Mouse (Mus musculus): ENCODE results near the gene Kmt5b. TPM values are rescaled to one million over a fixed set of nuclear protein-coding genes. Genes with fewer than 3 reads are reported as not detected.
A peak's percentile ranks its signal among the peaks of the same experiment; 100 is the strongest.

Gene Kmt5b
- polyA plus RNA-seq, 1 experiment from 2014 or later, result 34.3 TPM

DNA sequence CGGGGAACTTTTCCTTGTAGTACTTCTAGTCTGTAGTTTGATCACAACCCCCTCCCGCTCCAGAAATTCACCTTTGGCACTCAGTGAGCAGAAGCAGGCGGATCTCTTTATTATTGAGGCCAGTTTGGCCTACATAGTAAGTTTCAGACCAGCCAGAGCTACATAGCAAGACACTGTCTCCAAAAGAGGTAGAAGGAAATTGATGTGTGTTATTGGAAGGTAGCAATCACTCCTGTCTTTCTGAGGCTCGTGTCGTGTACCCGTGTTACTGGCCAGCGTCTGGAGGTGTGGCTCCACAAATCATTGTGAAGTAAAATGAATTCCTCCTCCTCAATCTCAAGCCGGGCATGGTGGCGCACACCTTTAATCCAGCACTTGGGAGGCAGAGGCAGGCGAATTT lies 85.9 kb downstream of the Kmt5b start:
- H3K27me3 ChIP-seq (ENCODE audit: insufficient read depth, low read length), result no peaks in the 10 kb centered on the region

DNA sequence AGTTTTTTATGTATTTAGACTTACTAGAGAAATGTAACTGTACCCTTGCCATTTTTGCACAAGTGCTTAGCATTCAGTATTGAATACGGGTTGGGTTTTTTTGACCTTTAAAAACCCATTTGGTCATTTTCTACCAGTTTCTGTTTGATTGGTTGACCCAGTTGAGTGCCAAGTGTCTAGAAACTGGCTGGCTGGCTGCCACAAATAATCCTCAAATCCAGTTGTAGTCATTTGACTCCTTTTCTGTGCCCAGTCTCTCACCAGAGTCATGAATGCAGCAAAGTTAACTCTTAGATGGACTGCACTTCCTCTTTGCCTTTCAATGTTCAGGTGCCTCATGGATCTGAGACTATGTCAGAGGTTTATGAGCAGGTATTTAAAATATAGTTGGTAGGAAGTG lies 86.7 kb downstream of the Kmt5b start:
- peak overlapping the region; percentile 84 for H3K4me2 ChIP-seq
- no peaks in the 10 kb centered on the region for H3K27me3 ChIP-seq (ENCODE audit: insufficient read depth, low read length)
- no peak overlapping the region for H3K27ac ChIP-seq (ENCODE audit: low read depth)
- 71% methylated on average over 1 of the region's 1 CpGs for WGBS
- ATAC-seq (ENCODE audit: insufficient read depth) (no peak), DNase-seq (peak; percentile 56)
- H3K4me3 ChIP-seq (ENCODE audit: low read depth, low read length), result no peak overlapping the region
- no peaks in the 10 kb centered on the region for H3K9me3 ChIP-seq (ENCODE audit: low read depth, low read length)
- no peak overlapping the region for H3K9ac ChIP-seq
- no peaks in the 10 kb centered on the region for H3K36me3 ChIP-seq (ENCODE audit: insufficient read depth)
- TF ChIP-seq CTCF (IDR thresholded peaks at IDR 0.05; ENCODE audit: low read depth), result no peak
- H3K4me1 ChIP-seq (ENCODE audit: insufficient read depth), result peaks cover 14% of the 10 kb centered on the region

More for the DNA sequence above, 85.9 kb downstream of the Kmt5b start:
- ATAC-seq (ENCODE audit: insufficient read depth) (no peak), DNase-seq (no peak)
- H3K9me3 ChIP-seq (ENCODE audit: low read depth, low read length), result no peaks in the 10 kb centered on the region
- peak overlapping the region; percentile 90 for H3K4me3 ChIP-seq (ENCODE audit: low read depth, low read length)
- TF ChIP-seq CTCF (IDR thresholded peaks at IDR 0.05; ENCODE audit: low read depth), result no peak
- WGBS, result 88% methylated on average over 10 of the region's 10 CpGs
- peaks cover 14% of the 10 kb centered on the region for H3K4me1 ChIP-seq (ENCODE audit: insufficient read depth)
- no peak overlapping the region for H3K9ac ChIP-seq
- peak overlapping the region; percentile 84 for H3K4me2 ChIP-seq
- H3K36me3 ChIP-seq (ENCODE audit: insufficient read depth), result no peaks in the 10 kb centered on the region
- no peak overlapping the region for H3K27ac ChIP-seq (ENCODE audit: low read depth)

DNA sequence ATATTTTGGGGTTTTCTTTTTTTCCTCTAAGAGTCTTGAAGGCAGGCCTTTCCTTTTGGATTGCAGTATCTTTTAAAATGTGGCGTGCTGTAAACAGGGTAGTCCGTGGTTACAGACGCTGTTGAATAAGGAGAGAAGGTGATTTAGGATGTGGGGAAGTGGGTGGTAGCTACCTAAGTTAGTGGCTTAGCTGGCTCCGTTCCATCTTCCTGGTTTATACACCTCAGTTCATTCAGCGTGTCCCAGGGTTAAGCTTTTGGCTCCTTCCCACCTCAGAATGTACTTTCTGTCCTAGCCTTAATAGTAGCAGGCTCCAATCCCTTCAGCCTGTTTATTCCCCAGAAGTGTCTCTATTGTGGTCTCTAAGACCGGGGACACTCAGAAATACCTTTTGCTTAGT lies 87.9 kb downstream of the Kmt5b start:
- ATAC-seq (ENCODE audit: insufficient read depth) (no peak), DNase-seq (no peak)
- 56% methylated on average over 6 of the region's 6 CpGs for WGBS
- no peaks in the 10 kb centered on the region for H3K36me3 ChIP-seq (ENCODE audit: insufficient read depth)
- TF ChIP-seq CTCF (IDR thresholded peaks at IDR 0.05; ENCODE audit: low read depth), result no peak
- no peaks in the 10 kb centered on the region for H3K9me3 ChIP-seq (ENCODE audit: low read depth, low read length)
- H3K9ac ChIP-seq, result no peak overlapping the region
- H3K27ac ChIP-seq (ENCODE audit: low read depth), result no peak overlapping the region; the same call in 1 of the 2 replicates
- H3K4me3 ChIP-seq (ENCODE audit: low read depth, low read length), result no peak overlapping the region
- H3K27me3 ChIP-seq (ENCODE audit: insufficient read depth, low read length), result no peaks in the 10 kb centered on the region
- peaks cover 14% of the 10 kb centered on the region for H3K4me1 ChIP-seq (ENCODE audit: insufficient read depth)
- H3K4me2 ChIP-seq, result peak overlapping the region; percentile 31; the same call in 1 of the 2 replicates

DNA sequence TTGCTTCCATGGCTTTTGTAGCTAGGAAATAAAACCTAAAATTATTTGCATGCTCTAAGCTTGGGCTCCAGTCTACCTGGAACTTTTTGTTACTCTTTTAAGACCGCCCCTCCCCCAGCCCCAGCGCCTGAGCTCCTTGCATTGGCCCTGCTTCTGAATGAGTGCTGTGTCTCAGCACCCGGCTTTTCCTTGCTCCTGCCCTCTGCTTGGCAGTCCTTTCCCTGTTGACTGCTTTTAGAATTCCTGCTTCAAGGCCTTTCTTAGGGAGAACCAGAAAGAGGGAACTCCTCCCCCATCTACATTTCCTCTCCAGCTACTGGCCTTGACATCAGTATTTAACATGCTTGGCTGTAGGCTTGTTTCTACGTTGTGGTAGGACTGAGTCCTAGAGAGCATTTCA lies 88.4 kb downstream of the Kmt5b start:
- no peak for DNase-seq
- Histone ChIP-seq H3K9ac (no peak overlapping the region), H3K4me3 (ENCODE audit: low read depth, low read length) (no peak overlapping the region)

DNA sequence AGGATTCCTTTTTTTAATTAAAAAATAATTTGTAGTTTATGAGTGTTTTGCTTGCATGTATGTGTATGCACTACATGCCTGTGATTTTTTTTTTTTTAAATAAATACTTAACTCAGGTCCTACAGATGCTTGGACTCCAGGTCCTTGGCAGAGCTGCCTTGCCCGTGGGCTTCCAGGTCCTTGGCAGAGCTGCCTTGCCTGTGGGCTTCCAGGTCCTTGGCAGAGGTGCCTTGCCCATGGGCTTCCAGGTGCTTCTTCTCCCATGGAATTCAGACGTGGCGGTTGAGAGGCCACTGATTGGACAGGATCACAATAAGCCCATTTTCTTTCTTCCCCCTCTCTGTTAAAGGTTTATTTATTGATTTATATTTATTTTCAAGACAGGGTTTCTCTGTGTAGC lies 90.0 kb downstream of the Kmt5b start:
- DNase-seq (no peak), ATAC-seq (ENCODE audit: insufficient read depth) (no peak)
- Histone ChIP-seq H3K4me3 (ENCODE audit: low read depth, low read length) (no peak overlapping the region), H3K4me1 (ENCODE audit: insufficient read depth) (peaks cover 11% of the 10 kb centered on the region), H3K4me2 (no peak overlapping the region), H3K9me3 (ENCODE audit: low read depth, low read length) (no peaks in the 10 kb centered on the region), H3K9ac (no peak overlapping the region), H3K27me3 (ENCODE audit: insufficient read depth, low read length) (no peaks in the 10 kb centered on the region), H3K36me3 (ENCODE audit: insufficient read depth) (0 out of 2 replicates have a peak, but pooled peaks cover 5% of the 10 kb centered on the region), H3K27ac (ENCODE audit: low read depth) (no peak overlapping the region)
- no peak for TF ChIP-seq CTCF (IDR thresholded peaks at IDR 0.05; ENCODE audit: low read depth)
- WGBS, result 72% methylated on average over 3 of the region's 3 CpGs

More for the DNA sequence above, 88.4 kb downstream of the Kmt5b start:
- Histone ChIP-seq H3K27ac (ENCODE audit: low read depth) (no peak overlapping the region), H3K4me2 (peak overlapping the region; percentile 31; the same call in 1 of the 2 replicates), H3K27me3 (ENCODE audit: insufficient read depth, low read length) (no peaks in the 10 kb centered on the region), H3K4me1 (ENCODE audit: insufficient read depth) (peaks cover 14% of the 10 kb centered on the region), H3K36me3 (ENCODE audit: insufficient read depth) (0 out of 2 replicates have a peak, but pooled peaks cover 2% of the 10 kb centered on the region), H3K9me3 (ENCODE audit: low read depth, low read length) (no peaks in the 10 kb centered on the region)
- no peak for ATAC-seq (ENCODE audit: insufficient read depth)
- no peak for TF ChIP-seq CTCF (IDR thresholded peaks at IDR 0.05; ENCODE audit: low read depth)
- WGBS, result 20% methylated on average over 4 of the region's 4 CpGs

DNA sequence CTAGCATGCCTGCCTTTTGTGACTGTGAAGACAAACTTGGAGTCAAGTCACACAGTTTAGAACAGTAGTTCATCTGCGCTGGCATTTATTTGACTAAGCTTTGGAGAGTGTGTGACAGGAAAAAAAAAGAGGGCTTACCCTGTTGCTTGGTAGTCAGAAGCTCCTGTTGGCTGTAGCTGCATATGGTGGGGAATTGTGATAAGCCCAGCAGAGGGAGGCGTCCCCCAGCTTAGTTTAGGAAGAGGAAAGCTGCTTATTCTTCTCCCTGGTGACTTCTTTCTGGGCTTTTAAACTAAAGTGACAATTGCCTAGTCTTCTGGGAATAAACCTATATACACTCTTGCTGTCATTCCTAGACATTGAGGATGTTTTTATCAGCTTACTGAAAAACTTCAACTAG lies 95.5 kb downstream of the Kmt5b start:
- Histone ChIP-seq H3K4me2 (no peak overlapping the region), H3K4me3 (ENCODE audit: low read depth, low read length) (no peak overlapping the region), H3K9me3 (ENCODE audit: low read depth, low read length) (peaks cover 3% of the 10 kb centered on the region; the same call in 1 of the 2 replicates), H3K4me1 (ENCODE audit: insufficient read depth) (no peaks in the 10 kb centered on the region), H3K36me3 (ENCODE audit: insufficient read depth) (peaks cover 21% of the 10 kb centered on the region; the same call in 1 of the 2 replicates), H3K27me3 (ENCODE audit: insufficient read depth, low read length) (no peaks in the 10 kb centered on the region), H3K27ac (ENCODE audit: low read depth) (no peak overlapping the region), H3K9ac (no peak overlapping the region)
- 62% methylated on average over 2 of the region's 2 CpGs for WGBS
- no peak for TF ChIP-seq CTCF (IDR thresholded peaks at IDR 0.05; ENCODE audit: low read depth)
- DNase-seq (no peak), ATAC-seq (ENCODE audit: insufficient read depth) (no peak)

DNA sequence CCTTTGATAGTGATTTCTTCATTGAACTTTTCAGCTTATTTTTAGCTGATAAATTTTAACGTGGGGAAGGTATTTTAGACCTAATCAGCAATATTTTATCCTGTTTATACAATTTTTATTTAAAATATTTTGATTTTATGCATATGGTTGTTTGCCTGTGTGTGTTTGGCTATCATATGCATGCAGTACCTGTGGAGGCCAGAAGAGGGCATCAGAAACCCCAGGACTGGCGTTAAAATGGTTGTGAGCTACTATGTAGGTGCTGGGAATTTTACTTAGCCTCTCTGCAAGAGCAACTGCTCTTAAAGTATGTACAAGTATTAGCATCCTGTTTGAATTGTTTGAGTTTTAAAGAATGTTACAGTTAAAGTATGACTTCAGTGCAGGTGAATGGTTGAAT lies 97.7 kb downstream of the Kmt5b start:
- H3K36me3 ChIP-seq (ENCODE audit: insufficient read depth), result peaks cover 21% of the 10 kb centered on the region; the same call in 1 of the 2 replicates
- H3K27me3 ChIP-seq (ENCODE audit: insufficient read depth, low read length), result no peaks in the 10 kb centered on the region
- H3K4me1 ChIP-seq (ENCODE audit: insufficient read depth), result no peaks in the 10 kb centered on the region
- ATAC-seq (ENCODE audit: insufficient read depth) (no peak), DNase-seq (no peak)
- 81% methylated on average over 2 of the region's 2 CpGs for WGBS
- H3K4me2 ChIP-seq, result no peak overlapping the region
- H3K9ac ChIP-seq, result no peak overlapping the region
- peaks cover 3% of the 10 kb centered on the region; the same call in 1 of the 2 replicates for H3K9me3 ChIP-seq (ENCODE audit: low read depth, low read length)
- peak; percentile 48 for TF ChIP-seq CTCF (IDR thresholded peaks at IDR 0.05; ENCODE audit: low read depth)
- H3K27ac ChIP-seq (ENCODE audit: low read depth), result no peak overlapping the region
- H3K4me3 ChIP-seq (ENCODE audit: low read depth, low read length), result no peak overlapping the region

Other genes with a start within 250 kb of the Kmt5b start
- 71.3 and 74.6 TPM in 2 replicates for gene Ppp6r3, start 191.7 kb upstream of the Kmt5b start, polyA plus RNA-seq (2014; fragmentation: Nextera tagmentation; extraction: Ambion mirVana)
- 9.3 and 11.4 TPM in 2 replicates for gene Lrp5, start 80.9 kb upstream of the Kmt5b start, polyA plus RNA-seq (2014; fragmentation: Nextera tagmentation; extraction: Ambion mirVana)
- gene 1810055G02Rik, start 59.1 kb upstream of the Kmt5b start, polyA plus RNA-seq (2014; fragmentation: Nextera tagmentation; extraction: Ambion mirVana), result 40.3 and 40.9 TPM in 2 replicates
- gene Chka, start 84.4 kb downstream of the Kmt5b start, polyA plus RNA-seq (2014; fragmentation: Nextera tagmentation; extraction: Ambion mirVana), result 54.0 and 63.0 TPM in 2 replicates
- 31.7 and 36.0 TPM in 2 replicates for gene Tcirg1, start 139.7 kb downstream of the Kmt5b start, polyA plus RNA-seq (2014; fragmentation: Nextera tagmentation; extraction: Ambion mirVana)
- 326 and 335 TPM in 2 replicates for gene Ndufs8, start 145.4 kb downstream of the Kmt5b start, polyA plus RNA-seq (2014; fragmentation: Nextera tagmentation; extraction: Ambion mirVana)
- gene Aldh3b1, start 162.4 kb downstream of the Kmt5b start, polyA plus RNA-seq (2014; fragmentation: Nextera tagmentation; extraction: Ambion mirVana), result 3.0 and 3.6 TPM in 2 replicates
- 13.3 and 14.8 TPM in 2 replicates for gene Unc93b1, start 167.8 kb downstream of the Kmt5b start, polyA plus RNA-seq (2014; fragmentation: Nextera tagmentation; extraction: Ambion mirVana)
- gene Aldh3b3, start 191.2 kb downstream of the Kmt5b start, polyA plus RNA-seq (2014; fragmentation: Nextera tagmentation; extraction: Ambion mirVana), result not detected in 2 replicates
- gene Aldh3b2, start 204.9 kb downstream of the Kmt5b start, polyA plus RNA-seq (2014; fragmentation: Nextera tagmentation; extraction: Ambion mirVana), result 0.62 and 1.0 TPM in 2 replicates
- gene Acy3, start 219.1 kb downstream of the Kmt5b start, polyA plus RNA-seq (2014; fragmentation: Nextera tagmentation; extraction: Ambion mirVana), result 7.2 and 8.0 TPM in 2 replicates
- gene Tbx10, start 225.3 kb downstream of the Kmt5b start, polyA plus RNA-seq (2014; fragmentation: Nextera tagmentation; extraction: Ambion mirVana), result not detected in 2 replicates
- gene Nudt8, start 233.2 kb downstream of the Kmt5b start, polyA plus RNA-seq (2014; fragmentation: Nextera tagmentation; extraction: Ambion mirVana), result 24.4 and 25.3 TPM in 2 replicates
- 1.8 and 2.3 TPM in 2 replicates for gene Gm49405, start 233.2 kb downstream of the Kmt5b start, polyA plus RNA-seq (2014; fragmentation: Nextera tagmentation; extraction: Ambion mirVana)
- gene Doc2g, start 235.9 kb downstream of the Kmt5b start, polyA plus RNA-seq (2014; fragmentation: Nextera tagmentation; extraction: Ambion mirVana), result 2.2 and 3.0 TPM in 2 replicates
- 193 and 198 TPM in 2 replicates for gene Ndufv1, start 245.4 kb downstream of the Kmt5b start, polyA plus RNA-seq (2014; fragmentation: Nextera tagmentation; extraction: Ambion mirVana)